In the genomic region with DNA sequence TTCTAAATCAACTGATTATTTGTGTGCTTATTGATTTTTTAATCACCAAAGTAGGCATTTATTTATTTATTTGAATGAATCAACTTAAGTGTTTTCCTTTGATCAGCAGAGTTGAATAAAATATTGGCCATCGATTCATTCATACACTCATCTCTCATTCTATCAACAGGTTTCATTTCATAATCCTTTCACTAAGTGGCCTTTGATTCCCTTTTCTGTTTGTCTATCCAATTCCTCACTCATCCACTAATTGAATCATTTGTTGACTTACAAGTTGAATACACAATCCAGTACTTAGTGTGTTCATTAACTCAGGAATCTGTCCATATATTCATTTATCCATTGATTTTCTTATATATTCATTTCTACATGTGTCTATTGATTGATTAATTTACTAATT, we compare ENCODE assay signal across 20 mouse cellular contexts. TPM values are rescaled to one million over a fixed set of nuclear protein-coding genes. Genes with fewer than 3 reads are reported as not detected.
A peak's percentile ranks its signal among the peaks of the same experiment; 100 is the strongest.
DNase-seq lines count a peak whose midpoint lies in the region; ATAC-seq and TF ChIP-seq lines count a peak whose summit lies in the region.
"Had no signal": no experiment of that assay in that cellular context is flagged by ENCODE, and none has a peak within 500 bp of the region (broad histone marks: within the 10 kb centered on the region; RNA-seq: fewer than 3 reads in every experiment).

No protein-coding gene starts in this region.

- TF ChIP-seq CTCF in liver, adult 2 months (IDR thresholded peaks at IDR 0.05; ENCODE audit: low read depth, low read length) = no peak

- no peaks in the 10 kb centered on the region for H3K79me2 ChIP-seq in liver, adult 2 months (ENCODE audit: control insufficient read depth, insufficient read depth, low read length)

- TF ChIP-seq POLR2A in liver, adult 2 months (IDR thresholded peaks at IDR 0.05; ENCODE audit: extremely low read depth, insufficient read depth, low read length) = no peak

- H3K27me3 ChIP-seq in liver, adult 2 months (ENCODE audit: control insufficient read depth, insufficient read depth, low read length) = peaks cover 5% of the 10 kb centered on the region; the same call in 1 of the 2 replicates
- H3K27me3 ChIP-seq in liver, embryonic 11.5 days (replicated peaks; ENCODE audit: control insufficient read depth, insufficient read depth, low read length) = no peaks in the 10 kb centered on the region
- H3K27me3 ChIP-seq: Patski had no signal

- H3K27ac ChIP-seq in liver, adult 2 months (replicated peaks; ENCODE audit: insufficient read depth, low read depth, low read length) = no peak overlapping the region
- no peak overlapping the region for H3K27ac ChIP-seq in liver, embryonic 11.5 days (ENCODE audit: low read depth, low read length)

- no peak overlapping the region for H3K4me2 ChIP-seq in liver, embryonic 11.5 days

- no peak overlapping the region for H3K9ac ChIP-seq in liver, adult 2 months (ENCODE audit: low read depth, low read length)
- H3K9ac ChIP-seq in liver, embryonic 11.5 days (ENCODE audit: low read depth, low read length) = no peak overlapping the region

- no peak overlapping the region for H3K4me3 ChIP-seq in liver, adult 2 months (ENCODE audit: insufficient read depth, low read depth, low read length)
- no peak overlapping the region for H3K4me3 ChIP-seq in liver, embryonic 11.5 days (ENCODE audit: low read depth, low read length)

- DNase-seq in liver, adult 2 months (ENCODE audit: extremely low read depth, low read depth, low spot score) = peak; percentile 95
- DNase-seq in liver, embryonic 11.5 days (ENCODE audit: low spot score) = no peak
- DNase-seq: adrenal gland, adult 2 months; adrenal gland, adult 8-10 months; adrenal gland, postnatal 10 days; adrenal gland, postnatal 14 days; adrenal gland, postnatal 25 days; adrenal gland, postnatal 36 days; B cell, adult 2 months; cerebellum, adult 11 months; cerebellum, adult 11-12 months; cerebellum, adult 18-20 months; cerebellum, adult 2 months had no signal

- no peaks in the 10 kb centered on the region for H3K36me3 ChIP-seq in liver, adult 2 months (ENCODE audit: control insufficient read depth, insufficient read depth, low read length)
- no peaks in the 10 kb centered on the region for H3K36me3 ChIP-seq in liver, embryonic 11.5 days (ENCODE audit: control insufficient read depth, insufficient read depth, low read length)
- H3K36me3 ChIP-seq: G1E had no signal

- H3K9me3 ChIP-seq in liver, embryonic 11.5 days (ENCODE audit: control insufficient read depth, low read length) = no peaks in the 10 kb centered on the region
- H3K9me3 ChIP-seq: G1E had no signal

- peaks cover under 1% of the 10 kb centered on the region for H3K4me1 ChIP-seq in liver, adult 2 months (ENCODE audit: control insufficient read depth, insufficient read depth, low read length)
- H3K4me1 ChIP-seq in liver, embryonic 11.5 days (replicated peaks; ENCODE audit: control insufficient read depth, insufficient read depth, low read length) = no peaks in the 10 kb centered on the region

- no peak for ATAC-seq in liver, embryonic 11.5 days (replicated peaks; ENCODE audit: low FRiP score)
- ATAC-seq: activated CD4-positive, CD25-positive, alpha-beta regulatory T cell, adult 4 months; CD4-positive, CD25-positive, alpha-beta regulatory T cell, adult 4 months; Patski had no signal

- 20% methylated on average over 1 of the region's 1 CpGs for WGBS in liver, adult 2 months
- whole genome bisulfite sequencing in liver, embryonic 11.5 days = 86% methylated on average over 1 of the region's 1 CpGs

RNA-seq across cellular contexts. Expression of gene Cyp2b13, which starts 26.1 kb away (rescaled TPM):
- total RNA-seq in liver, adult 2 months (2014; rRNA removed) = 88.4 and 307 TPM in 2 replicates
- polyA plus RNA-seq in liver, adult 2 months (2012; rRNA removed) = 102 and 105 TPM in 2 replicates
- not detected in 2 replicates for polyA plus RNA-seq in liver, embryonic 11.5 days (2014; fragmentation: Nextera tagmentation; extraction: Ambion mirVana)
- total RNA-seq: ES-E14, G1E, MEL had no signal
- polyA plus RNA-seq: activated CD4-positive, CD25-positive, alpha-beta regulatory T cell, adult 4 months; adrenal gland, adult 2 months; brain, embryonic 14.5 days; CD4-positive, CD25-positive, alpha-beta regulatory T cell, adult 4 months; cerebellum, adult 2 months; G1E; Patski had no signal

Comparison
In these comparisons a context has a peak if more than half of its experiments do, and no peak if none do; other contexts are left out.
1. RNA of gene Cyp2b13, which starts 26.1 kb away (polyA plus RNA-seq): 102 to 105 TPM in liver, adult 2 months; not detected in liver, embryonic 11.5 days; every median in the first group is over 100 times any median in the second.